Mouse (Mus musculus) liver (tissue): ENCODE data around the gene Wdsub1.

ENCODE experiments used
- DNase-seq: peaks from one replicate; pipeline ENCODE4 v3.0.0-alpha.2; 2020; ENCODE audit warnings: mixed read lengths

Wdsub1 gene

GRCm38 (mm10) chr2:59802722-59803387 lies 79.5 kb downstream of the Wdsub1 start:
- no peak for DNase-seq
